Mouse (Mus musculus): ENCODE data around the gene B830017H08Rik.

DNA sequence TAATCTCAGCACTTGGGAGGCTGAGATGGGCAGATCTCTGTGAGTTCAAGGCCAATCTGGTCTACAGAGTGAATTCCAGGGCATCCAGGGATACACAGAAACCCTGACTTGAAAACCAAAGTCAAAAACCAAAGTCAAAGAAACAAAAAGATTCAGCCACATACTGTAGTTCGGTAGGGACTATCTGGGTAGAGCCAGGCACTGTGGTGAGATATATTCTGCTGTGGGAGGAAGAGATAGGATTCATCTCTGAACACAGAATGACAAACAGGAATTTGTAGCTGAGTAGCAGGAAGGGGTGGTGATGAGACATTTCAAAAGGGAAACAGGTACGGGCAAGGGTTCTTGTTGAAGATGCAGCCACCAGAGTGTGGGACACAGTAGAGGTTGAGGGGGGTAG, 4.7 kb upstream of the B830017H08Rik start:
- TF ChIP-seq CTCF (IDR thresholded peaks at IDR 0.05; ENCODE audit: extremely low read depth, insufficient read length, insufficient replicate concordance, low read depth, low read length) (no peak), POLR2A (IDR thresholded peaks at IDR 0.05; ENCODE audit: low read depth, low read length) (no peak)
